Mouse (Mus musculus) retina, postnatal 1 day (tissue): ENCODE data around the gene 4930548H24Rik.
"Not testable (repeated sequence)": the region's sequence is repeated elsewhere in the genome, so short reads cannot be mapped to it uniquely, and the experiment has no call there.

ENCODE experiments used
- DNase-seq: peaks from one replicate; pipeline ENCODE4 v3.0.0-alpha.2; 2012

4930548H24Rik gene

DNA sequence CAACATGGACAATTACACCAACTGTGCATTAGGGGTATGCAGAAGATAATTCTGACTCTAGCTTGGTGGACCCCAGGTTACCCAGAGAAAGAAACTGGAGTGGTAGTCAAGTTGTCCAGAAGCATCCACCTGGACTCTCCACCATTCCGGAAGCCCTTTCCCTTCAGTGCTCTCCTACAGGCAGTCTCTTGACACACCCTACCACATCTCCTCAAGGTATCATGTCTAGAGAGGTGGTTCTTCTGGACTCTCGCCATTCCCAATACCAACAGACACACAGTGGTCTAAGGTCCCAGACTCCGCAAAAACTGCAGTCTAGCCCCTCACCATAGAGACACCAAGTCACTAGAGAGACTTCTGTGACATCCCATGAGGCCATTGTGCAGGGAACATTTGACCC lies at the start of gene 4930548H24Rik:
Gene 4930548H24Rik, plus strand, starts transcription at position 301 of the 400 bp plus-strand sequence.
- DNase-seq: no peak

GRCm38 (mm10) chr5:31451336-31451735 lies 34.2 kb upstream of the 4930548H24Rik start:
- no peak for DNase-seq

DNA sequence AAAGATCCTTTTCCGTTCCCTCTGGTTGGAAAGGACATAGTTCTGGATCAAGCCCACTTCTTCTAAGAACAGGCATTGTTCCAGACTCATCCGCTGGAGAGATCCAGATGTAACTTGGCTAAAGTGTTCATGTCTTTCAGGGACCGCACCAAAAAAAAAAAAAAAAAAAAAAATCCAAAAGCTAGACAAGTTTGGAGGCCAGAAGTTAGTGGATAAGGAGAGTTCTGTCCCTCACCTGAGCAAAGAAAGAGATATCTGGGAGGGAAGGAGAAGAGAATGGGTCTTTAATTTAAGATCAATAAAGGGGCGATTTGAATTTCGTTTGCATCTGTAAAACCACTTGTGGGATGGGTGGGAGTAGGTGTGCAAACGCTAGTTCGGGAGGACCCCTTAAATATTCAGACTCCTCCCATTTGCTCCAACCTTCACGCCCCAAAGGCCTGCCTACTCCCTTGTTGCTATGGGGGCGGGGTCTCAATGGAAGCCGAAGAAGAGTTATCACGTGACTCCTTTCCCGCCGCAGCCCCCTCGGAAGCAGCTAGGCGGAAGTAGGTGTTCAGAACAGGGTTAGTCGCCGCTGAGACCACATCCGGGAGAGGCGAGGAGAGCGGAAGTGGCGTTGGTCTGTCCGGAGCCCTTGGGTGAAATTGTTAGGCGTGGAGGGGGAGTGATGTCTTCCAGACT lies 33.5 kb upstream of the 4930548H24Rik start, which contains the start of gene Zfp512:
Gene Zfp512, plus strand, starts transcription at position 554 of the 684 bp plus-strand sequence.
- DNase-seq: peak; percentile 99

DNA sequence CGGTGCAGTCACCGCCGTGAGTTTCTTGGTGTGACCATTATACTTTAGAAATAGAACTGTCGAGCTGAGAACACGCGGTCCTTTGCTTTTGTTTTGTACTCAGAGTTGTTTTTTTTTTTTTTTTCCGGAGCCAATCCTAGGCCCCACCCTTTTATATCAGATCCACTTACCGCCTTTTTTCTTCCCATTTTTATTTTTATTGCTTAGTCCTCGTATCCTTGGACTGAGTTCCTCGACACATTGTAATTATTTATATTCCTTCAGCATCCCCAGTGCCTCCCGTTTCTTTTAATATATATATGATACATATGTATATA lies 33.0 kb upstream of the 4930548H24Rik start:
- DNase-seq: no peak

DNA sequence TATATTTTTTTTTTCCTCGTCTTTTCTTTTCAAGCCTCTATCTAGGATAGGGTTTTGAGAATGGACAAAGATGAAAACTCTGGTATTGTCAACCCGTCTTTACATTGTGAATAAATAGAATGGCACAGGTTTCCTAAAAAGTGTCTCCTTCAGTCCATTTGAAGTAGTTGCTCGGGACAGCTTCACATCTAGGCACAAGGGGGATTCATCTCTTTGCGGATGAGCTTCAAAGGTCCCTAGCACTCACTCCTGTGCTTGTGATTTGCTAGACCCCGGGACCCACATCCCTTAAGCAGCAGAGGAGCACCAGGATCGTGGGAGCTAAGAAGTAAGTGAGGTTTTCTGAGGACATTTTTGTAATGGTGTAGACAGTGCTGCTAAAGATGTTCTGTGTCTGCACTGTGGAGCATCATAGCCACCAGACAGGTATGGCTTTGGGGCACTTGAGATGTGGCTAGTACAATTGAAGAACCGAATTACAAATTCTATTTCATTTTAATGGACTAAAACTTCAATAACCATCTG lies 32.6 kb upstream of the 4930548H24Rik start:
- DNase-seq: no peak

- no peak for DNase-seq
Measured at GRCm38 (mm10) chr5:31467798-31468197, 17.7 kb upstream of the 4930548H24Rik start.

DNA sequence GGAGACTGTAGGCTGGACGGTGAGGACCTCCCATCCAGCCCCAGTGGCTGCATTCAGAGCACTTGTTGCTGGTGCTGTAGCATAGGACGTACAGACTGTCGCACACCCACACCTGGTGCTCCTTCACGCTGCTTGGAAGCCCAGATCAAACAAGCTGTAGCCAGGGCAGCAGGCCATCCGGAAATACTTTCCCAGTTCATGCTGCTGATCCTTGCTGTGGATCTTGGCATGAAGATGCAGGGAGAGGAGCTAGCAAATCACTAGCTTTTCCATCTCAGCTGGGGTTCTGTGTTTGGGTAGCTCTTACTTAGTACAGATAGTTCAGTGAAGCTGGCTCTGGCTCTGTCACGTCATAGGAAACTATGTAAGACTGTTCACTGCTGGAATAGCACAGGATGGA lies 15.8 kb upstream of the 4930548H24Rik start:
- DNase-seq: no peak

DNA sequence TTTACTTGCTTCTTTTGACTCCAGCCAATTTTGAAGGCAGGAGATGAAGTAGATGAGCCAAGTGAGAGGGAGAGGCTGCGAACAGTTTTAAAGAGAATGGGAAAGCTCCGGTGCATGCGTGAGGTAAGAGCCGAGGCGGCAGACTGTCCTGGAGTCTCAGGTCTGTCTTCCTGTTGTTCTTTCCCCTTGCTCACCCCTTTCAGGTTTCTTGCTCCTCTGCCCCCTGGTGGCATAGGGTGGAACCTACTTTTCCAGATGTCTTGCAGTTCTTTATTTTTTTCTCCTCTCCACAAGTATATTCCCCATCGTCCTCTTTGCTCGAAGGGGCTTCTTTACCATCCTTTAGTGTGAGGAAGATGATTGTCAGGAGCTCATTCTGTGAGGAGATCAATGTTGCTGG lies 15.2 kb upstream of the 4930548H24Rik start:
- DNase-seq: peak; percentile 55

GRCm38 (mm10) chr5:31480536-31480935 lies 5.0 kb upstream of the 4930548H24Rik start:
- DNase-seq: no peak

DNA sequence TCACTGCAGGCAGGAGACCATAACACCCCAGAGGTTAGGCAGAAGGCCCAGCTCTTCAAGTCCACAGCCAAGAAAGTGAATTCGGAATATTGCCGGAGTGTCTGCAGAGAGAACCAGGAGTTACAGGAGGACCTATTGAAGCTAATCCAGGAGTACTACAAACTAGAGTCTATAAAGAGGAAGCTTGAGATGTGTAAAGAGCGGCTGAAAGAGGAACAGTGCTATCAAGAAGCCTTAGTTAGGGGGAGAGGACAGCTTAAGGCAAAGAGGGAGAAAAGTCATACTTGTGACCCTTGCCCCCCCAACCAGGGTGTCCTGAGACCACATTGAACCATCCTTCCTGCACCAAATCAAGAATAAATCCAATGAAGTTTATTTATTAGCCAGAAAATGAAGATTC lies 2.3 kb downstream of the 4930548H24Rik start:
- DNase-seq: no peak

DNA sequence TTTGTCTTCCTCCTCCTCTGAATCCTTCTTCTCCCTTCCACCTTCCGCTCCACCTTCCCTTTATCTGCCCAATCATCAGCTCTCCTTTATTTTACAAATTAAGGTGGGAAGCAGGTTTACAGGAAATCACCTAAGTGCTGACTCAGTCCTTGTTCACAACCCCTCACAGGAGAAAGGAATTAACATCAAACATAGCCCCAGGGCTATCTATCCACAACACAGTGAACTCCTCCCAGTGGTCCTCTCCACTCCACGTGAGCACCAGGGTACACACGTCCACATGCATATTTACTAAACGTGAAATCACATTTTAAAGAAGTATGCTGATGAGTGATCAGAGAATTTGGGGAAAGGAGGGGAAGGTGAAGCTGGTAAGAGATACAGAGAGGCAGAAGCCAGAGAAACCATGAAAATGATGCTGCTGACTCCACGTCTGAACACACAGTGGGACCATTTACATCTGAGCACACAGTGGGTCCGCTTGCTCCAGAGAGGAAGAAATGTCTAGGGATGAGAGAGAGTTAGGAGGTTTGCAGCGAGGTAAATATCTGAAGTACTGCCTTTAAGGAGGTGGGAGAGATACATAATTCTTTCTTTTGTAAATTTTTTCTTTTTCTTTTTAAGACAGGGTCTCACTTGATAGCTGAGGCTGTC lies 3.7 kb downstream of the 4930548H24Rik start:
- DNase-seq: no peak

DNA sequence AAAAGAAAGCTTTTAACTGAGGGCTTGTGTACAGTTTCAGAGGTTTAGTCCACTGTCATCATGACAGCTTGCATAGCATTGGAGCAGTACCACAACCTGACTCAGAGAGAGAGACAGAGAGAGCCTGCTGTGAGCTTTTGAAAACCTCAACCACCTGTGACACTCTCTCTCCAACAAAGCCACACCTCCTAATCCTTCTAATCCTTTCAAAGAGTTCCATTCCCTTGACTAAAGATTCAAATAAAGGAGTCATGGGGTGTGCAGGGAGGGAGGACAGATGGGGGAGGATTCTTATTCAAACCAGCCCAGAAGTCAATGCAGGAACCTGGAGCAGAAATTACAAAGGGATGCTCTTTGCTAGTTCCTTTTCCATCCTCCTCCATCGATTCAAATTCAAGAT lies 6.5 kb downstream of the 4930548H24Rik start:
- DNase-seq: no peak

DNA sequence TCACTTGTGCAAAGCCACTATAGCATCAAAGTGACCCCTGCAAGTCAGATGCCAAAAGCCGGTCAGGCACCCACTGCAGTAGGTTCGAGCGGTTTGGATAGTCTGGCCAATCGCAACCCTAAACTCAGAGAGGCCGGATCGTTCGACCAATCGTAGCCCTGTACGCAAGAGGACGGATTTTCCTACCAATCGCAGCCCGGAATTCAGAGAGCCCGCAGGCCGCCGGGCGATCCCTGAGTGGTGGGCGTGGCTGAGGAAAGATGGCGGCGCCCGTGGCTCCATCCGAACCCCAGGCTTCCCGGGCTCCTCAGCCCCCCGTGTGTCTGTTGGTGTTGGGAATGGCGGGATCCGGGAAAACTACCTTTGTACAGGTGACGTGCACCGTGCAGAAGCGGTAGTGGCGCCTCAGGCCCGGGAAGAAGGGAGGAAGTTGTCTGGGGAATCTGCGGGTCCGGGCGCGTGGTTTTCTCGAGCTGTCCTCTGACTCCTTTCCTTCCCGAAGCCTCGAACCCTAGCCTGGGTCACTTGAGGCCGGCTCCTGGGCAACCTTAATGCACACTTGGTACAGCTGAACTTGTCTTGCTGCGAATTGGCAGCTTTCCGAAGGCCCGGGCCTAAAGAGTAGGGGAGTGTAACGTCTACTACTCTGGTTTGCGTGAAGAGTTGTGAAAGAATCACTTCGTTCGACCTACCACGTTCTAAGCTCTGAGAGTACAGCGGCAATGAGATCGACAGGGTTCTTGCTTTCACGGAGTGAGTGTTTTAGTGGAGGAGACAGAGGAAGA lies 9.2 kb downstream of the 4930548H24Rik start, which contains the start of gene Gpn1:
Gene Gpn1, plus strand, starts transcription at position 229 of the 785 bp plus-strand sequence.
- peak; percentile 96 for DNase-seq

- no peak for DNase-seq
Measured at GRCm38 (mm10) chr5:31504843-31505242, 19.3 kb downstream of the 4930548H24Rik start.

DNA sequence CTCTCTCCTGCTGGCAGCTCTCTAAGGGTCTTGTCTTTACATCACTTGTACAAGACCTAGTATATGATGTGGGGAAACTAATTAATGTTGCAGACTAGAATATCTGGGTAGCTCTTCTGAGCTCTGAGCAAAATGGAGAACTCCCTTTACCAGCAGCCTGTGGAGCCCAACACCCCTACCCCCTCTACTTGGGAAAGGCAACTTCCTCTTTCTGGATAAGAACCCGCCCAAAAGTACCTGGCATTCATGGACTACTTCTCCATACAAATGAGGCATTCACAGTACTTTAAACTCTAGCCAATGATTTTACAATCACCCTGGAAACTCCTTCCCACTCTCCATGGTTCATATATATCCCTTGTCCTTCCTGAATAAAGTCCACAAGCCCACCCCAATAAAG lies 26.9 kb downstream of the 4930548H24Rik start:
- DNase-seq: no peak

GRCm38 (mm10) chr5:31520556-31520955 lies 35.0 kb downstream of the 4930548H24Rik start:
- DNase-seq: no peak

GRCm38 (mm10) chr5:31526354-31527116 lies 41.0 kb downstream of the 4930548H24Rik start, which contains the start of gene Slc4a1ap:
Slc4a1ap (plus strand) TSS chr5:31526995.
- DNase-seq: peak; percentile 93

- no peak for DNase-seq
Measured at GRCm38 (mm10) chr5:31527117-31527680, 41.7 kb downstream of the 4930548H24Rik start.

GRCm38 (mm10) chr5:31527707-31528106 lies 42.2 kb downstream of the 4930548H24Rik start, which contains the start of gene Supt7l:
Supt7l (minus strand) TSS chr5:31527807.
- DNase-seq: not testable (repeated sequence)

- DNase-seq: no peak
Measured at GRCm38 (mm10) chr5:31528560-31528959, 43.0 kb downstream of the 4930548H24Rik start.

- DNase-seq: peak; percentile 11
Measured at GRCm38 (mm10) chr5:31535228-31535627, 49.7 kb downstream of the 4930548H24Rik start.
